Mouse (Mus musculus) MEL (cell line): ENCODE measurements around the gene Ybx3.
A peak's percentile ranks its signal among the peaks of the same experiment; 100 is the strongest.

Source experiments
- CTCF ChIP-seq, 3 experiments: IDR thresholded peaks in 2 of 3; conservative IDR thresholded peaks in 1 of 3; 2 replicates each; pipeline ENCODE4 v1.5.1; 2011 to 2012; ENCODE audit warnings: low read length in 3 of 3, low read depth in 2 of 3, mild to moderate bottlenecking in 2 of 3, improper control_type of control experiment in 1 of 3, inconsistent platforms in 1 of 3, mixed read lengths in 1 of 3, moderate library complexity in 1 of 3; ENCODE audit not compliant: control insufficient read depth in 1 of 3, insufficient read depth in 1 of 3, poor library complexity in 1 of 3, severe bottlenecking in 1 of 3
- GABPA ChIP-seq: IDR thresholded peaks from 2 replicates; pipeline ENCODE4 v1.6.1; 2012; ENCODE audit warnings: low read depth, mild to moderate bottlenecking, inconsistent platforms, low read length, improper control_type of control experiment, moderate library complexity
- MAX ChIP-seq: IDR thresholded peaks from 2 replicates; pipeline ENCODE4 v1.6.1; 2011; ENCODE audit warnings: low read length, improper control_type of control experiment
- NRF1 ChIP-seq: IDR thresholded peaks from 2 replicates; pipeline ENCODE4 v1.6.1; 2014; ENCODE audit warnings: low read depth, mild to moderate bottlenecking, inconsistent platforms, low read length, improper control_type of control experiment, moderate library complexity; ENCODE audit not compliant: poor library complexity, insufficient read depth, severe bottlenecking
- POLR2A ChIP-seq, 2 experiments: IDR thresholded peaks; 2 replicates each; pipeline ENCODE4 v1.6.1; 2011 to 2012; ENCODE audit warnings: low read length in 2 of 2, mild to moderate bottlenecking in 2 of 2, control low read depth in 1 of 2, improper control_type of control experiment in 1 of 2, low read depth in 1 of 2, moderate library complexity in 1 of 2; ENCODE audit not compliant: control insufficient read depth in 1 of 2, insufficient read depth in 1 of 2, poor library complexity in 1 of 2
- RCOR1 ChIP-seq: IDR thresholded peaks from 2 replicates; pipeline ENCODE4 v1.6.1; 2012; ENCODE audit warnings: low read depth, mild to moderate bottlenecking, inconsistent platforms, low read length, improper control_type of control experiment
- TAL1 ChIP-seq: IDR thresholded peaks from 2 replicates; pipeline ENCODE4 v1.6.1; 2012; ENCODE audit warnings: mild to moderate bottlenecking, inconsistent platforms, low read length, moderate library complexity, mixed read lengths
- TBP ChIP-seq: IDR thresholded peaks from 2 replicates; pipeline ENCODE4 v1.8.0; 2011; ENCODE audit warnings: low read depth, low read length, improper control_type of control experiment
- USF2 ChIP-seq, 2 experiments: IDR thresholded peaks; 2 replicates each; pipeline ENCODE4 v1.6.1; 2011 to 2012; ENCODE audit warnings: improper control_type of control experiment in 2 of 2, low read length in 2 of 2, borderline replicate concordance in 1 of 2, inconsistent platforms in 1 of 2, low read depth in 1 of 2, mild to moderate bottlenecking in 1 of 2; ENCODE audit not compliant: insufficient read depth in 1 of 2
- ZNF384 ChIP-seq: IDR thresholded peaks from 2 replicates; pipeline ENCODE4 v1.6.1; 2012; ENCODE audit warnings: low read depth, mild to moderate bottlenecking, inconsistent platforms, low read length, improper control_type of control experiment

GRCm38 (mm10) chr6:131367101-131367500, 21.2 kb downstream of the Ybx3 start:
- TF ChIP-seq NRF1 (no peak), USF2 (IDR thresholded peaks at IDR 0.05; ENCODE audit: borderline replicate concordance in 1 of 2, insufficient read depth in 1 of 2, low read depth in 1 of 2, low read length in 2 of 2) (no peak), MAX (no peak), POLR2A (IDR thresholded peaks at IDR 0.05; ENCODE audit: control insufficient read depth in 1 of 2, insufficient read depth in 1 of 2, low read depth in 1 of 2, low read length in 2 of 2, poor library complexity in 1 of 2) (no peak), ZNF384 (no peak), GABPA (no peak), CTCF (IDR thresholded peaks at IDR 0.05 in 2 of 3, conservative IDR thresholded peaks at IDR 0.05 in 1 of 3; ENCODE audit: control insufficient read depth in 1 of 3, insufficient read depth in 1 of 3, low read depth in 2 of 3, low read length in 3 of 3, poor library complexity in 1 of 3, severe bottlenecking in 1 of 3) (peak; percentile 25 to 62 (median 46); a peak in 5 of 6 replicates), RCOR1 (no peak), TAL1 (no peak), TBP (no peak)
